Mouse (Mus musculus): ENCODE data around the gene Pid1.

Gene Pid1

GRCm38 (mm10) chr1:84363967-84364366 is at the start of gene Pid1:
Gene Pid1, minus strand, starts transcription at chr1:84364180.
- no peak for DNase-seq

GRCm38 (mm10) chr1:84409514-84409913 is 45.5 kb upstream of the Pid1 start:
- no peak for DNase-seq

- no peak for DNase-seq
Measured at GRCm38 (mm10) chr1:84408873-84409272, 44.9 kb upstream of the Pid1 start.

GRCm38 (mm10) chr1:84406891-84407290 is 42.9 kb upstream of the Pid1 start:
- DNase-seq, result peak; percentile 54 to 73

GRCm38 (mm10) chr1:84405551-84406290 is 41.7 kb upstream of the Pid1 start:
- DNase-seq, result no peak

GRCm38 (mm10) chr1:84404880-84405279 is 40.9 kb upstream of the Pid1 start:
- no peak for DNase-seq

- DNase-seq, result no peak
Measured at GRCm38 (mm10) chr1:84402154-84402553, 38.2 kb upstream of the Pid1 start.

GRCm38 (mm10) chr1:84399671-84400070 is 35.7 kb upstream of the Pid1 start:
- DNase-seq, result no peak

GRCm38 (mm10) chr1:84399118-84399517 is 35.1 kb upstream of the Pid1 start:
- no peak for DNase-seq

GRCm38 (mm10) chr1:84396787-84397186 is 32.8 kb upstream of the Pid1 start:
- DNase-seq, result no peak

GRCm38 (mm10) chr1:84395928-84396327 is 31.9 kb upstream of the Pid1 start:
- DNase-seq, result no peak

GRCm38 (mm10) chr1:84390961-84391360 is 27.0 kb upstream of the Pid1 start:
- DNase-seq, result no peak

GRCm38 (mm10) chr1:84387616-84388015 is 23.6 kb upstream of the Pid1 start:
- DNase-seq, result no peak

GRCm38 (mm10) chr1:84386481-84387146 is 22.6 kb upstream of the Pid1 start:
- no peak for DNase-seq

- no peak for DNase-seq
Measured at GRCm38 (mm10) chr1:84382709-84383108, 18.7 kb upstream of the Pid1 start.

- no peak for DNase-seq
Measured at GRCm38 (mm10) chr1:84382064-84382463, 18.1 kb upstream of the Pid1 start.

- no peak for DNase-seq
Measured at GRCm38 (mm10) chr1:84380895-84381294, 16.9 kb upstream of the Pid1 start.

- no peak for DNase-seq
Measured at GRCm38 (mm10) chr1:84367733-84368132, 3.8 kb upstream of the Pid1 start.

- no peak for DNase-seq
Measured at GRCm38 (mm10) chr1:84366553-84366952, 2.6 kb upstream of the Pid1 start.

GRCm38 (mm10) chr1:84362709-84363617 is 1.0 kb downstream of the Pid1 start:
- no peak for DNase-seq

- DNase-seq, result no peak
Measured at GRCm38 (mm10) chr1:84362209-84362608, 1.8 kb downstream of the Pid1 start.

GRCm38 (mm10) chr1:84361389-84361788 is 2.6 kb downstream of the Pid1 start:
- DNase-seq, result no peak

All from kidney, postnatal 25 days (tissue).